Mouse (Mus musculus) regulatory T cell (primary cell): ENCODE measurements around the gene Ifnl3.
"Not testable (repeated sequence)": the region's sequence is repeated elsewhere in the genome, so short reads cannot be mapped to it uniquely, and the experiment has no call there.

Experiments
- in situ Hi-C: fragments of 300-600 bp; cut with MboI, MseI; formaldehyde crosslinking; loops from one replicate; pipeline ENCODE4 v1.15.1; 2025; ENCODE audit warnings: high pct_unique_total_duplicates

Gene Ifnl3

GRCm38 (mm10) chr7:28522536-28522935 is at the start of gene Ifnl3:
Ifnl3 (plus strand) TSS chr7:28522836.
- in situ Hi-C loops = not testable (repeated sequence)

DNA sequence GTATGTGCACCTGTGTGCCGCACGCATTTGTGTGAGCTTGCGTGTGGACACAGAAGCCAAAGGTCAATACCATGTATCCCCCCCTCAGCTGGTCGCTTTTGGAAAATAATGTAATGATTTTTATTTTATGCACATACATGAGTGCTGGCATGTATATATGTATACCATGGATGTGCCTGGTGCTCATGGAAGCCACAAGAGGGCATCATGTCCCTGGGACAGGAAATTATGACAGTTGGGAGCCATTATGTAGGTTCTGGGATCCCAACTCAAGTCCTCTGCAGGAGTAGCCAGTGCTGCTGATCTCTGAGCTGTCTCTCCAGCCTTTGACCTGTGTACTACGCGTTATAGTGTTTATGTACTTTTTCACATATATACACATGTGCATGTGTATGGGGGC is 46.4 kb upstream of the Ifnl3 start:
- in situ Hi-C loops = no loop called here

DNA sequence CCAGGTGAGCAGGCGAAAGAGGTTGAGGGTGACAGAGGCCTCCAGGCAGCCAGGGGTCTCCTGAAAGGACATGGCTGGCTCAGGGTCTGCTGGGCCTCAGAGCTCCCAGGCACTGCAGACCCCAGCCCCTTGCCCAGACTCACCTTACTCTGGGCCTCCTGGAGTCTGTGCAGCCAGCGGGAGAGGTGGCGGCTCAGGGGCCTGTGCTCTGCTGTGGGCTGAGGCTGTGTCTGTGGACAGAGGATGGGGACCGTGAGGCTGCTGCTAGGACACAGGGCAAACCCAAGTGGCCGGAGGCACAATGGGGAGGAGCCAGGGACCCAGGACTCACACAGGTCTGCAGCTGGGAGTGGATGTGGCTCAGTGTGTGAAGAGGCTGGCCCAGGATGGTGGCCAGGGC is 45.3 kb upstream of the Ifnl3 start:
- in situ Hi-C loops = no loop called here

GRCm38 (mm10) chr7:28478854-28479253 is 43.8 kb upstream of the Ifnl3 start:
- in situ Hi-C loops = no loop called here

- in situ Hi-C loops = no loop called here
Observed at GRCm38 (mm10) chr7:28482854-28483253, 39.8 kb upstream of the Ifnl3 start.

- in situ Hi-C loops = no loop called here
Observed at GRCm38 (mm10) chr7:28484192-28484591, 38.4 kb upstream of the Ifnl3 start.

- in situ Hi-C loops = no loop called here
Observed at GRCm38 (mm10) chr7:28488030-28488491, 34.6 kb upstream of the Ifnl3 start.

DNA sequence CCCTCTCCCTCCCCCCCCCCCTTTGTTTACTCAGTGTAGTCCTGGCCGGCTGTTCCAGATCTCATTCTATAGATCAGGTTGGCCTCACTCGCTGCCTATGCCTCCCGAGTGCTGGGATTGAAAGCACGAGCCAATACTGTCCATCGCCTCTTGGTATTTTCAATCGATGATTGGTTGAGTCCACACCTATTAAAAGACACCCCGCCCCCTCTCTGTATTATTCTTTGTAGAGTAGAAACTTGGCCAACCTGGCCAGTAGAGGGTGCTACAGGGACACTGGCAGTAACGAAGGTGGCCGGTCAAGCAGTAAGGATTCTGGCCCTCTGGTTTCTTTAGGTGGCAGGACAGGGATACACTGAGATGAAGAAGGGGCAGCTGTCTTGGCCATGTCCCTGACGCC is 32.2 kb upstream of the Ifnl3 start:
- in situ Hi-C loops = no loop called here

- in situ Hi-C loops = no loop called here
Observed at GRCm38 (mm10) chr7:28490903-28491302, 31.7 kb upstream of the Ifnl3 start.

DNA sequence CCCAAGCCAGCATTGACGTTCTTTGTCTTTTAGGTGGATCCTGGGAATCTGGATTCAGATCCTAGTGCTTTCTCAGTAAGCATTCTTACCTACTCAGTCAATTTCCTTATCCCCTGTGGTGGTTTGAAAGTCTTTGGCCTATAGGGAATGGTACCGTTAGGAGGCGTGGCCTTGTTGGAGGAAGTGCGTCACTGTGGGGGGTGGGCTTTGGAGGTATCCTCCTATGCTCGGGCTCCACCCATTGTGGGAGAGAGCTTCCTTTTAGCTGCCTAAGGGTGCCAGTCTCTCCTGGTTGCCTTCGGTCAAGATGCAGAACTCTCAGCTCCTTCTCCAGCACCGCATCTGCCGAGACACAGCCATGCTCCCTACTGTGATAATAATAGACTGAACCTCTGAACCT is 30.3 kb upstream of the Ifnl3 start:
- in situ Hi-C loops = no loop called here

- in situ Hi-C loops = no loop called here
Observed at GRCm38 (mm10) chr7:28495426-28495825, 27.2 kb upstream of the Ifnl3 start.

DNA sequence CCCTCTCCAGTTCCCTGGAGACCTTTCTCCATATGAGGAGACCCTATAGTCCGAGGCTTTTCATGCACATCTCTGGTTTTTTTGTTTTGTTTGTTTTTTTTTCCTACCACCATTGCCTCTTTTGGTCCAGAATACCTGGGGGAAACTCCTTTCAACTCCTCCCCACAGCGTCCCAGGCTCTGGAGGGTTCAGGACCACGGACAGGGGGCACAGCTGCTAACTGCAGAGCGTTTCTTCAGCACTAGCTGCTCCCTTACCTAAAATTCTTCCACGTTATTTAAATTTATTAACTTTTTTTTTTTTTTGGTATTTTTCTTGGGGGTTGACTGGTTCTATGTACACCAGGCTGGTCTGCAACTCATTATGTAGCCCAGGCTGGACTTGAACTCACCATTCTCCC is 17.1 kb upstream of the Ifnl3 start:
- in situ Hi-C loops = no loop called here

DNA sequence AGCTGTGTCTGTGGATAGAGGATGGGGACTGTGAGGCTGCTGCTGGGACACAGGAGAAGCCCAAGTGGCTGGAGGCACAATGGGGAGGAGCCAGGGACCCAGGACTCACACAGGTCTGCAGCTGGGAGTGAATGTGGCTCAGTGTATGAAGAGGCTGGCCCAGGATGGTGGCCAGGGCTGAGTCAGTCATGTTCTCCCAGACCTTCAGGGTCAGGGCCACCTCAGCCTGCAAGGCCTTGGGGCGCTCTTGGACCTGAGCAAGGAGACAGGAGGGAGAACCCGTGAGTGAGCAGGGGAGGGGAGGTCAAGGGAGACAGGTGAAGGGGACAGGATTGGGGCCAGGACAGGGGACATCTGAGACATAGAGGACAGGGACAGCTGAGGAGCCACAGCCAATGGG is 13.5 kb upstream of the Ifnl3 start:
- in situ Hi-C loops = not testable (repeated sequence)

- in situ Hi-C loops = loop anchor here (10.0 kb wide), 1 partner anchor 1226 kb away; no protein-coding TSS in a partner anchor
Observed at GRCm38 (mm10) chr7:28510405-28510974, 12.1 kb upstream of the Ifnl3 start, which contains the start of gene Ifnl2. Ifnl2 (minus strand) TSS chr7:28510455.

DNA sequence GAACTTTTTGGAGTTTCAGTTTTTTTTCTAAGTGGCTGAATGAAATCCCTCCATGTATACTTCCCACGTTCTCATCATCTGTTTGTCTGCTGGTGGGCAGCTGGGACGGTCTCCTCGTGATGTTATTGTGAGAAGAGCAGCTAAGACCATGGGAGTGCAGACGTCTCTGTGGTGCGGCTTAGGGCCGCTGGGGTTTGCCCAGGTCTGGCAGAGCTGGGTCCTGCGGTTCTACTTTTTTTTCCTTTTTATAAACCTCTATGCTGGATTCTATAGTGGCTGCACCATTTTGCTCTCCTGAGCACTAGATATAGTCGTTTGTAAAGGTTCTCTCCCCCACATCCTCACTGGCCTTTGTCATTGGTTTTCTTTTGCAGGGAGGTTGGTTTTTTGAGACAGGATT is 11.2 kb upstream of the Ifnl3 start:
- in situ Hi-C loops = loop anchor here (10.0 kb wide), 1 partner anchor 1227 kb away; no protein-coding TSS in a partner anchor

DNA sequence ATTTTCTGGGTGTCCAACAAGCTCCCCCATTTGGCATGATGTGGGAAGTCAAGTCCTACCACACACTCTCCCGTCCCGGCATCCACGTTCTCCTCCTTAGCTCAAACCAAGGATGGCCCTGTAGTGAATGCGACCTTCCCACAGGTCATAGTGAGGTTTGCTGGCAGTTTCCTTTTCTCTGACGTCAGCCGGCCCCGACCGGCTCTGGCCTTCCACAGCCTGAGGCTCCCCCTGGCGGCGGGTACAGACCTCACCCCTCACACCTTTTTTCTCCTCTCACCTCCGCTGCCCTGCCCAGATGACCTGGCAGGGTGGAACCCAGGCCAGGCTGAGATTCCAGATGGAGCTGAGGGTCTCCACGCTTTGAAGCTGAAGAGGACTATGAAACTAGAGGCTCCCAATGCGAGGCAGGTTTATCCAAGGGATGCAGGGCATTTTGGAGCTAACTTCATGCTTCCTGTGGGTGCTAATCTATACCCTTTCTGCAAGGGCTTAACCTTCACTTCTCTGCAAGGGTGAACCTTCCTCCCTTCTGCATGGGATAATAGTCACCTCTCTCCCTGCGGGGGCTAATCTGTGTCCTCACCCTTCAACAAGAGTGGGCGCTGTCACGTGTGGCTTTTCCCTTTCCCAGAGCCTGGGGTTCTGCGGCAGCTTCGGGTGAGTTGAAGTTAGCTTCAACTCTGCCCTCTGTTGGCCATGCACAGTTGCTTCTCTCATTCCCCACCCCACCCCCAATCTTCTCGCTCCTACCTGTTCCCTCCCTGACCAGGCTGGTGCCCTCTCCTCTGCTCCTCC is 5.5 kb downstream of the Ifnl3 start:
- in situ Hi-C loops = loop anchor here (5.0 kb wide), 1 partner anchor 81 kb away; no protein-coding TSS in a partner anchor

- in situ Hi-C loops = no loop called here
Observed at GRCm38 (mm10) chr7:28532005-28532404, 9.4 kb downstream of the Ifnl3 start.

GRCm38 (mm10) chr7:28538886-28539285 is 16.2 kb downstream of the Ifnl3 start:
- in situ Hi-C loops = not testable (repeated sequence)

DNA sequence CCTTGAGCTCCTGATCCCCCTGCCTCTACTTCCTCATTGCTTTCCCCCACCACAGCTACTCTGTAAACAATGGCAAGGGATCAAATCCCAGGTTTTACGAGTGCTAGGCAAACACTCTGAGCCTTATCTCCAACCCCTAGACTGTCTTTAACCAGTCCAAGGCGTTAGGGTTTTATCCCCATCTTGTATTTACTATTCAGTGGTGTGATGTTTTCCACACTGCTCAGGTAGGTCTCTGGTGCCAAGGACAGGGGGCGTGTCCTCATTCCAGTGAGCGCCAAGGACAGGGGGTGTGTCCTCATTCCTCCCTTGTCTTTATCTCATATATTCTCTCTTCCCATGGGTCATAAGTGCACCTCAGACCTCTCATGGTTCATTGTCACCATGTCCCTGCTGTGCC is 17.9 kb downstream of the Ifnl3 start, which contains the start of gene Sycn:
Sycn (plus strand) TSS at position 360 of the 400 bp plus-strand sequence.
- in situ Hi-C loops = no loop called here

- in situ Hi-C loops = no loop called here
Observed at GRCm38 (mm10) chr7:28544051-28544601, 21.5 kb downstream of the Ifnl3 start.

- in situ Hi-C loops = no loop called here
Observed at GRCm38 (mm10) chr7:28545048-28545890, 22.6 kb downstream of the Ifnl3 start.

DNA sequence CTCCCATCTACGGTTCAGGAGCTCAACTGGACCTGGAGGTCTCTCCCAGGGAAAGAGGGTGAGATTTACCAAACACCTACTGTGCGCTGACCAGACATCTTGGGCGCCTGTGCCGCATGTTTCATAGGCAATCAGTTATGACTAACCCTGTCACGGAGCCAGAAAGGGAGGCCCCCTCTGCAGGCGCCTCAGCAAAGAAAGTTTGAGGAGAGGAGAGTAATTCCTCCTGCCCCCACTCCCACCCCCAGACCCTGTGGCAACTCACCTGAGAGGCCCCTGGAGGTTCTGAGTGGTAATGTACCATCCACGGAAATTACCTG is 23.2 kb downstream of the Ifnl3 start:
- in situ Hi-C loops = no loop called here
